In the genomic region with DNA sequence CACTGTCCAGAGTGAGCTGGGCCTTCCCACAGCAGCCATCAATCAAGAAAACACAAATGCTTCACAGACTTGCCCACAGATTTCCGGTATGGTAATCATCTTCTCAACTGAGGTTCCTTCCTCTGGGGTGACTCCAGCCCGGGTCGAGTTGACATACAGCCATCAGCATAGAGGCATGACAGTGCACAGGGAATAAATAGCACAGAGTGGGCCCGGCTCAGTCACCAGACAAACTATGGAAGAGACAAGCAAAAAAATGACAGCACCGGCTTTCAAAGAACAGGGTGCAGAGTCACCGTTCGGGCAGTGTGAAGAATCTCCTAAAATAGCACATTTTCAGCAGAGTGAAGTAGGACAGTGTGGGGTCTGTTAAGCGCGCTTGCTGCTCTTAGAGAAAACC, we compare ENCODE assay signal across 14 mouse cellular contexts.
DNase-seq lines count a peak whose midpoint lies in the region; ATAC-seq lines count a peak whose summit lies in the region.
"Had no signal": no experiment of that assay in that cellular context is flagged by ENCODE, and none has a peak within 500 bp of the region (broad histone marks: within the 10 kb centered on the region; RNA-seq: fewer than 3 reads in every experiment).

No protein-coding gene starts in this region.

- H3K27ac ChIP-seq in heart, embryonic 15.5 days, result no peak overlapping the region
- H3K27ac ChIP-seq: lung, embryonic 15.5 days; midbrain, embryonic 12.5 days had no signal

- no peaks in the 10 kb centered on the region for H3K27me3 ChIP-seq in heart, embryonic 15.5 days
- peaks cover 4% of the 10 kb centered on the region for H3K27me3 ChIP-seq in megakaryocyte, embryonic 14.5 days (replicated peaks)
- H3K27me3 ChIP-seq: lung, embryonic 15.5 days; midbrain, embryonic 12.5 days had no signal

- ATAC-seq in heart, embryonic 15.5 days (replicated peaks; ENCODE audit: insufficient number of reproducible peaks, insufficient read depth, low FRiP score, low read depth), result 0 out of 2 replicates have a peak, but pooled peaks have one; percentile 47
- peak; percentile 83 for ATAC-seq in CD4-positive, CD25-positive, alpha-beta regulatory T cell, adult 4 months
- ATAC-seq in hematopoietic stem cell, adult 5-6 weeks (replicated peaks in 1 of 2; ENCODE audit: insufficient read depth in 1 of 2, low FRiP score in 2 of 2, low TSS enrichment in 1 of 2, low read depth in 1 of 2, poor library complexity in 2 of 2, severe bottlenecking in 2 of 2), result peak; percentile 85 to 93

- peaks cover 6% of the 10 kb centered on the region for H3K4me1 ChIP-seq in heart, embryonic 15.5 days (replicated peaks)
- H3K4me1 ChIP-seq in megakaryocyte, embryonic 14.5 days, result peaks cover 75% of the 10 kb centered on the region
- H3K4me1 ChIP-seq: lung, embryonic 15.5 days; midbrain, embryonic 12.5 days had no signal

- no peaks in the 10 kb centered on the region for H3K9me3 ChIP-seq in heart, embryonic 15.5 days (replicated peaks)
- H3K9me3 ChIP-seq in megakaryocyte, embryonic 14.5 days, result peaks cover 32% of the 10 kb centered on the region
- H3K9me3 ChIP-seq: lung, embryonic 15.5 days; midbrain, embryonic 12.5 days had no signal

- H3K4me2 ChIP-seq in heart, embryonic 15.5 days, result no peak overlapping the region
- H3K4me2 ChIP-seq: lung, embryonic 15.5 days; midbrain, embryonic 12.5 days had no signal

- 38% methylated on average over 9 of the region's 9 CpGs for WGBS in heart, embryonic 15.5 days

- intact Hi-C loops in heart, postnatal 25 days (cut with DNase I), result no loop called here

- H3K36me3 ChIP-seq in heart, embryonic 15.5 days, result no peaks in the 10 kb centered on the region
- peaks cover 22% of the 10 kb centered on the region for H3K36me3 ChIP-seq in megakaryocyte, embryonic 14.5 days (replicated peaks; ENCODE audit: low read length)
- H3K36me3 ChIP-seq: lung, embryonic 15.5 days; midbrain, embryonic 12.5 days had no signal

- H3K9ac ChIP-seq in heart, embryonic 15.5 days, result no peak overlapping the region
- H3K9ac ChIP-seq: lung, embryonic 15.5 days; midbrain, embryonic 12.5 days had no signal

- no peak overlapping the region for H3K4me3 ChIP-seq in heart, embryonic 15.5 days
- peak overlapping the region; percentile 81 for H3K4me3 ChIP-seq in megakaryocyte, embryonic 14.5 days (replicated peaks)
- H3K4me3 ChIP-seq: lung, embryonic 15.5 days; midbrain, embryonic 12.5 days had no signal

- DNase-seq in heart, postnatal 25 days (ENCODE audit: low spot score), result no peak
- no peak for DNase-seq in embryo, embryonic 10.5 days (ENCODE audit: low spot score)
- no peak for DNase-seq in cerebellum, adult 8-10 months
- DNase-seq in embryo, embryonic 11 days, result no peak
- DNase-seq: adrenal gland, adult 2 months; heart, adult 18-20 months; heart, postnatal 36 days; kidney, adult 11 months had no signal
